Mouse (Mus musculus): Measurements from ENCODE around the gene Phlpp2.

DNA sequence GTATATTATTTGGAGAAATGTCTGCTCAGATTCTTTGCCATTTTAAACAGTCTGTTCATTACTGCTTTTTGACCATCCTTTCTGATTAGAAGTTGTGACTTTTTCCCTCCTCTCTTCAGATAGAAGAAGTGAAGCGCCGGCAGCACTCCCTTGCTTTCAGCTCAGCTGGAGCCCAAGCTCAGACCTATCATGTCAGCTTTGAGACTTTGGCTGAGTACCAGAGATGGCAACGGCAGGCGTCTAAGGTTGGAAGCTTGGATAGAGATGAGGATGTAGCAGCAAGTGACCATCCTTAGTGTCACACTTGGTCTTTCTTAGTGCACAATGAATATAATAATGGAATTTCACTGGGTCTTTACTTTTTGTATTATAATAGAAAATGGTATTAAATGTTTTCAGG is 39.0 kb downstream of the Phlpp2 start:
- TF ChIP-seq POLR2A (IDR thresholded peaks at IDR 0.05; ENCODE audit: extremely low read depth, insufficient read depth, low read length) (no peak), CTCF (IDR thresholded peaks at IDR 0.05; ENCODE audit: low read depth, low read length) (no peak)
